In the genomic region with DNA sequence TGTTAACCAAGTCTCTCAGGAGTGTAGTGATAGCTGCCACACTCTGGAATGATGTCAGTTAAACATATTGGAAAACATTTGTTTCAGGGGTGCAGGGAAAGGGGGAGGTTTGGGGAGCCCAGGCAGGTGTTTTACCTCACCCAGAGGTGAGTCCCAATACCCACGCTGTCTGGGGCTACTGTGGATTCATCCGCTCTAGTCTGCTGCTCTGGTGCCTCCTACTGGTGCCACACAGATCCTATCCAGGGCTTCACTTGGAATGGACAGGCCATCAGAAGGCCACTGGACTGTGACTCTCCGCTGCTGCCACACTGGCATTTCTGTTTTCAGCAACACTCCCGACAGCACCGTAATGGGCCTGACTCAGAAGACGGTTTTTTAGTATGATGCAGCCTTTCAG, we compare ENCODE assay signal across 16 mouse cellular contexts. TPM values are rescaled to one million over a fixed set of nuclear protein-coding genes. Genes with fewer than 3 reads are reported as not detected.
DNase-seq lines count a peak whose midpoint lies in the region; ATAC-seq and TF ChIP-seq lines count a peak whose summit lies in the region.
"Had no signal": no experiment of that assay in that cellular context is flagged by ENCODE, and none has a peak within 500 bp of the region (broad histone marks: within the 10 kb centered on the region; RNA-seq: fewer than 3 reads in every experiment).

No protein-coding gene starts in this region.

- ATAC-seq in forebrain, postnatal 0 days, result no peak
- ATAC-seq in forebrain, embryonic 11.5 days (replicated peaks; ENCODE audit: low FRiP score), result no peak
- no peak for ATAC-seq in kidney, postnatal 0 days (replicated peaks; ENCODE audit: low FRiP score, low read depth)
- no peak for ATAC-seq in kidney, embryonic 16.5 days (ENCODE audit: low FRiP score, low TSS enrichment)
- no peak for ATAC-seq in lung, postnatal 0 days

- DNase-seq in forebrain, postnatal 0 days, result no peak
- no peak for DNase-seq in forebrain, embryonic 11.5 days (ENCODE audit: low spot score)
- no peak for DNase-seq in kidney, postnatal 0 days (ENCODE audit: low spot score)
- no peak for DNase-seq in lung, postnatal 0 days (ENCODE audit: low spot score)
- DNase-seq in lung, postnatal 4 days, result no peak
- no peak for DNase-seq in brain, embryonic 14.5 days (ENCODE audit: low read depth)
- no peak for DNase-seq in B cell, adult 2 months
- DNase-seq: adrenal gland, postnatal 36 days; cerebellum, adult 9-10 months; gastrocnemius, postnatal 36 days; kidney, postnatal 25 days; thymus, postnatal 4 days had no signal

- H3K27ac ChIP-seq in forebrain, postnatal 0 days (ENCODE audit: low read depth, low read length), result no peak overlapping the region
- H3K27ac ChIP-seq in forebrain, embryonic 11.5 days (ENCODE audit: low read depth, low read length), result no peak overlapping the region
- no peak overlapping the region for H3K27ac ChIP-seq in kidney, postnatal 0 days
- H3K27ac ChIP-seq in kidney, embryonic 16.5 days (ENCODE audit: low read length), result no peak overlapping the region
- H3K27ac ChIP-seq in lung, postnatal 0 days (ENCODE audit: low read length), result no peak overlapping the region
- H3K27ac ChIP-seq: embryonic facial prominence, embryonic 15.5 days; forebrain, embryonic 12.5 days; heart, embryonic 10.5 days had no signal

- no peaks in the 10 kb centered on the region for H3K9me3 ChIP-seq in forebrain, postnatal 0 days (ENCODE audit: low read length)
- H3K9me3 ChIP-seq in forebrain, embryonic 11.5 days (ENCODE audit: control insufficient read depth, low read length), result no peaks in the 10 kb centered on the region
- H3K9me3 ChIP-seq in kidney, postnatal 0 days (replicated peaks; ENCODE audit: low read length), result no peaks in the 10 kb centered on the region
- no peaks in the 10 kb centered on the region for H3K9me3 ChIP-seq in kidney, embryonic 16.5 days (ENCODE audit: low read length)
- no peaks in the 10 kb centered on the region for H3K9me3 ChIP-seq in lung, postnatal 0 days (ENCODE audit: low read length)
- H3K9me3 ChIP-seq: embryonic facial prominence, embryonic 15.5 days; forebrain, embryonic 12.5 days; heart, embryonic 10.5 days had no signal

- H3K27me3 ChIP-seq in forebrain, postnatal 0 days (ENCODE audit: insufficient read depth, low read length), result no peaks in the 10 kb centered on the region
- H3K27me3 ChIP-seq in forebrain, embryonic 11.5 days (ENCODE audit: control insufficient read depth, insufficient read depth, low read length), result no peaks in the 10 kb centered on the region
- H3K27me3 ChIP-seq in kidney, postnatal 0 days (ENCODE audit: insufficient read depth, low read length), result no peaks in the 10 kb centered on the region
- no peaks in the 10 kb centered on the region for H3K27me3 ChIP-seq in kidney, embryonic 16.5 days (ENCODE audit: insufficient read depth, low read length)
- H3K27me3 ChIP-seq in lung, postnatal 0 days (replicated peaks; ENCODE audit: insufficient read depth, low read length), result no peaks in the 10 kb centered on the region
- H3K27me3 ChIP-seq: forebrain, embryonic 12.5 days had no signal

- WGBS in forebrain, postnatal 0 days, result 68% methylated on average over 6 of the region's 6 CpGs
- WGBS in forebrain, embryonic 11.5 days, result 76% methylated on average over 6 of the region's 6 CpGs
- 48% methylated on average over 6 of the region's 6 CpGs for WGBS in kidney, postnatal 0 days
- WGBS in kidney, embryonic 16.5 days, result 56% methylated on average over 6 of the region's 6 CpGs
- WGBS in lung, postnatal 0 days, result 80% methylated on average over 6 of the region's 6 CpGs

- TF ChIP-seq POLR2A in brain, embryonic 14.5 days (IDR thresholded peaks at IDR 0.05; ENCODE audit: borderline replicate concordance, extremely low read depth, insufficient read depth, insufficient read length, poor library complexity, severe bottlenecking), result no peak

- H3K36me3 ChIP-seq in forebrain, postnatal 0 days (ENCODE audit: insufficient read depth), result peaks cover 37% of the 10 kb centered on the region
- no peaks in the 10 kb centered on the region for H3K36me3 ChIP-seq in forebrain, embryonic 11.5 days (ENCODE audit: control insufficient read depth, insufficient read depth, low read length)
- peaks cover 13% of the 10 kb centered on the region for H3K36me3 ChIP-seq in kidney, postnatal 0 days (ENCODE audit: insufficient read depth, low read length)
- H3K36me3 ChIP-seq in kidney, embryonic 16.5 days (ENCODE audit: insufficient read depth, low read length), result 0 out of 2 replicates have a peak, but pooled peaks cover 12% of the 10 kb centered on the region
- peaks cover 36% of the 10 kb centered on the region; the same call in 1 of the 2 replicates for H3K36me3 ChIP-seq in lung, postnatal 0 days (ENCODE audit: insufficient read depth, low read length)

- TF ChIP-seq EP300 in lung, postnatal 0 days (IDR thresholded peaks at IDR 0.05), result no peak

- TF ChIP-seq CTCF in forebrain, postnatal 0 days (IDR thresholded peaks at IDR 0.05; ENCODE audit: low read depth), result peak; percentile 35
- TF ChIP-seq CTCF in kidney, postnatal 0 days (IDR thresholded peaks at IDR 0.05; ENCODE audit: low read depth), result peak; percentile 54; the same call in 1 of the 2 replicates
- TF ChIP-seq CTCF in lung, postnatal 0 days (IDR thresholded peaks at IDR 0.05), result peak; percentile 46
- TF ChIP-seq CTCF in brain, embryonic 14.5 days (IDR thresholded peaks at IDR 0.05; ENCODE audit: borderline replicate concordance, extremely low read depth, insufficient read depth, insufficient read length), result peak; percentile 22; the same call in 1 of the 2 replicates

- no peak overlapping the region for H3K9ac ChIP-seq in forebrain, postnatal 0 days
- no peak overlapping the region for H3K9ac ChIP-seq in forebrain, embryonic 11.5 days (ENCODE audit: low read length)
- no peak overlapping the region for H3K9ac ChIP-seq in kidney, postnatal 0 days (ENCODE audit: low read depth, low read length)
- H3K9ac ChIP-seq in kidney, embryonic 16.5 days (replicated peaks; ENCODE audit: low read length), result no peak overlapping the region
- H3K9ac ChIP-seq in lung, postnatal 0 days (replicated peaks; ENCODE audit: low read depth), result no peak overlapping the region
- H3K9ac ChIP-seq: embryonic facial prominence, embryonic 15.5 days; forebrain, embryonic 12.5 days had no signal

- no peak overlapping the region for H3K4me3 ChIP-seq in forebrain, postnatal 0 days (ENCODE audit: low read depth, low read length)
- no peak overlapping the region for H3K4me3 ChIP-seq in forebrain, embryonic 11.5 days (ENCODE audit: low read depth, low read length)
- no peak overlapping the region for H3K4me3 ChIP-seq in kidney, postnatal 0 days (replicated peaks; ENCODE audit: low read depth, low read length)
- no peak overlapping the region for H3K4me3 ChIP-seq in kidney, embryonic 16.5 days (ENCODE audit: low read length)
- no peak overlapping the region for H3K4me3 ChIP-seq in lung, postnatal 0 days (ENCODE audit: low read depth, low read length)
- H3K4me3 ChIP-seq: embryonic facial prominence, embryonic 15.5 days; forebrain, embryonic 12.5 days; heart, embryonic 10.5 days had no signal

- no peaks in the 10 kb centered on the region for H3K4me1 ChIP-seq in forebrain, postnatal 0 days (ENCODE audit: insufficient read depth)
- H3K4me1 ChIP-seq in forebrain, embryonic 11.5 days (replicated peaks; ENCODE audit: control insufficient read depth, insufficient read depth, low read length), result 0 out of 2 replicates have a peak, but pooled peaks cover 2% of the 10 kb centered on the region
- no peaks in the 10 kb centered on the region for H3K4me1 ChIP-seq in kidney, postnatal 0 days (replicated peaks; ENCODE audit: insufficient read depth, low read length)
- H3K4me1 ChIP-seq in kidney, embryonic 16.5 days (ENCODE audit: insufficient read depth, low read length), result no peaks in the 10 kb centered on the region
- H3K4me1 ChIP-seq in lung, postnatal 0 days (ENCODE audit: insufficient read depth, low read depth, low read length), result no peaks in the 10 kb centered on the region
- H3K4me1 ChIP-seq: embryonic facial prominence, embryonic 15.5 days had no signal

- H3K4me2 ChIP-seq in forebrain, postnatal 0 days (ENCODE audit: low read depth), result no peak overlapping the region
- H3K4me2 ChIP-seq in forebrain, embryonic 11.5 days (ENCODE audit: low read depth, low read length, severe bottlenecking), result no peak overlapping the region
- H3K4me2 ChIP-seq in kidney, postnatal 0 days (ENCODE audit: low read length), result no peak overlapping the region
- H3K4me2 ChIP-seq in kidney, embryonic 16.5 days (replicated peaks; ENCODE audit: low read depth, low read length), result no peak overlapping the region
- no peak overlapping the region for H3K4me2 ChIP-seq in lung, postnatal 0 days (replicated peaks; ENCODE audit: low read depth, low read length)
- H3K4me2 ChIP-seq: embryonic facial prominence, embryonic 15.5 days; forebrain, embryonic 12.5 days had no signal

RNA-seq across cellular contexts. Expression of a gene that starts 7.8 kb away (rescaled TPM):
- total RNA-seq in forebrain, postnatal 0 days (2014; rRNA removed), result 371 and 376 TPM in 2 replicates
- polyA plus RNA-seq in forebrain, postnatal 0 days (2015; fragmentation: Nextera tagmentation; extraction: Ambion mirVana), result 89.6 and 118 TPM in 2 replicates
- 55.5 and 63.8 TPM in 2 replicates for polyA plus RNA-seq in forebrain, embryonic 11.5 days (2014; fragmentation: Nextera tagmentation; extraction: Ambion mirVana)
- 10.9 and 11.2 TPM in 2 replicates for polyA plus RNA-seq in kidney, postnatal 0 days (2015; fragmentation: Nextera tagmentation; extraction: Ambion mirVana)
- 21.5 and 24.1 TPM in 2 replicates for polyA plus RNA-seq in kidney, embryonic 16.5 days (2015; fragmentation: Nextera tagmentation; extraction: Ambion mirVana)
- polyA plus RNA-seq in lung, postnatal 0 days (2015; fragmentation: Nextera tagmentation; extraction: Ambion mirVana), result 12.9 and 16.8 TPM in 2 replicates
- 114 and 189 TPM in 2 replicates for polyA plus RNA-seq in brain, embryonic 14.5 days (2012; rRNA removed)
